Mouse (Mus musculus) spleen, adult 2 months (tissue): ENCODE results near the gene Gm29427. TPM values are rescaled to one million over a fixed set of nuclear protein-coding genes. Genes with fewer than 3 reads are reported as not detected.

Source experiments
- DNase-seq, 2 experiments: peaks; one replicate each; pipeline versions ENCODE4 v3.0.0 to v3.0.0-alpha.2; 2012 to 2021; ENCODE audit warnings: low spot score in 2 of 2, low read depth in 1 of 2
- H3K27ac ChIP-seq: fragments of 200-500 bp; 2 replicates; pipeline ENCODE4 v1.5.1; 2012; ENCODE audit warnings: low read length, inconsistent platforms; ENCODE audit not compliant: insufficient read depth
- H3K27me3 ChIP-seq: fragments of 200-500 bp; 2 replicates; pipeline ENCODE4 v1.6.1; 2012; ENCODE audit warnings: mild to moderate bottlenecking, moderate library complexity, low read length, inconsistent platforms; ENCODE audit not compliant: control insufficient read depth, insufficient read depth
- H3K36me3 ChIP-seq: fragments of 200-500 bp; 2 replicates; pipeline ENCODE4 v1.6.1; 2012; ENCODE audit warnings: mild to moderate bottlenecking, low read length, inconsistent platforms; ENCODE audit not compliant: control insufficient read depth, insufficient read depth
- H3K4me1 ChIP-seq: fragments of 200-500 bp; 2 replicates; pipeline ENCODE4 v1.6.1; 2011; ENCODE audit warnings: inconsistent platforms; ENCODE audit not compliant: control insufficient read depth, insufficient read depth, insufficient read length
- H3K4me3 ChIP-seq: fragments of 200-500 bp; 2 replicates; pipeline ENCODE4 v1.5.1; 2011; ENCODE audit warnings: mild to moderate bottlenecking, inconsistent platforms; ENCODE audit not compliant: insufficient read depth, insufficient read length; ENCODE audit errors: extremely low read depth
- CTCF ChIP-seq: fragments of 200-500 bp; IDR thresholded peaks from 2 replicates; pipeline ENCODE4 v1.5.1; 2011; ENCODE audit warnings: mild to moderate bottlenecking, inconsistent platforms; ENCODE audit not compliant: insufficient read depth, insufficient read length, insufficient replicate concordance; ENCODE audit errors: extremely low read depth
- POLR2A ChIP-seq: fragments of 200-500 bp; IDR thresholded peaks from 2 replicates; pipeline ENCODE4 v1.6.1; 2011; ENCODE audit warnings: low read depth, low read length, inconsistent platforms
- WGBS: fragments of 180-500 bp; shearing (Covaris S2); methylation state at CpG from one replicate; pipeline ENCODE4 v1.1.7; 2018; 5-methylcytosine and 5-hydroxymethylcytosine counted together
- polyA plus RNA-seq: library from polyadenylated mRNA; depleted of rRNA; stranded (reverse); fragments of >200 nt; gene quantifications from 2 replicates; pipeline ENCODE4 v1.2.3, GENCODE M21; 2012

Gene Gm29427
- polyA plus RNA-seq, 1 experiment: not detected

- Histone ChIP-seq H3K27me3 (no peaks in the 10 kb centered on the region), H3K4me1 (no peaks in the 10 kb centered on the region), H3K4me3 (no peak overlapping the region), H3K27ac (no peak overlapping the region), H3K36me3 (no peaks in the 10 kb centered on the region)
- TF ChIP-seq POLR2A (no peak), CTCF (no peak)
- DNase-seq: no peak
- WGBS: 93% methylated on average over 5 of the region's 5 CpGs
Observed at GRCm38 (mm10) chr1:130744961-130745360, 29.4 kb upstream of the Gm29427 start.

- no peak for TF ChIP-seq CTCF
- TF ChIP-seq POLR2A: no peak
- WGBS: 69% methylated on average over 2 of the region's 2 CpGs
- no peak overlapping the region for H3K27ac ChIP-seq
- H3K4me3 ChIP-seq: no peak overlapping the region
- DNase-seq: no peak
- H3K4me1 ChIP-seq: no peaks in the 10 kb centered on the region
- H3K27me3 ChIP-seq: no peaks in the 10 kb centered on the region
- H3K36me3 ChIP-seq: no peaks in the 10 kb centered on the region
Observed at GRCm38 (mm10) chr1:130744217-130744616, 28.6 kb upstream of the Gm29427 start.

GRCm38 (mm10) chr1:130743775-130744174 is 28.2 kb upstream of the Gm29427 start:
- Histone ChIP-seq H3K27me3 (no peaks in the 10 kb centered on the region), H3K4me1 (no peaks in the 10 kb centered on the region), H3K36me3 (no peaks in the 10 kb centered on the region), H3K4me3 (no peak overlapping the region), H3K27ac (no peak overlapping the region)
- no peak for DNase-seq
- TF ChIP-seq CTCF (no peak), POLR2A (no peak)
- 50% methylated on average over 1 of the region's 1 CpGs for WGBS

GRCm38 (mm10) chr1:130742201-130742600 is 26.6 kb upstream of the Gm29427 start:
- DNase-seq: no peak
- Histone ChIP-seq H3K36me3 (no peaks in the 10 kb centered on the region), H3K27me3 (no peaks in the 10 kb centered on the region), H3K4me1 (no peaks in the 10 kb centered on the region), H3K27ac (no peak overlapping the region), H3K4me3 (no peak overlapping the region)
- TF ChIP-seq POLR2A: no peak
- no peak for TF ChIP-seq CTCF
- WGBS: 94% methylated on average over 7 of the region's 7 CpGs

GRCm38 (mm10) chr1:130740781-130741720 is 25.5 kb upstream of the Gm29427 start:
- Histone ChIP-seq H3K36me3 (no peaks in the 10 kb centered on the region), H3K4me3 (no peak overlapping the region), H3K27ac (peak overlapping the region; percentile 45), H3K4me1 (no peaks in the 10 kb centered on the region), H3K27me3 (no peaks in the 10 kb centered on the region)
- WGBS: 34% methylated on average over 15 of the region's 15 CpGs
- TF ChIP-seq POLR2A (no peak), CTCF (no peak)
- DNase-seq: no peak

GRCm38 (mm10) chr1:130740227-130740648 is 24.6 kb upstream of the Gm29427 start:
- Histone ChIP-seq H3K27me3 (no peaks in the 10 kb centered on the region), H3K36me3 (no peaks in the 10 kb centered on the region), H3K27ac (peak overlapping the region; percentile 20; the same call in 1 of the 2 replicates), H3K4me1 (no peaks in the 10 kb centered on the region), H3K4me3 (no peak overlapping the region)
- TF ChIP-seq CTCF (no peak), POLR2A (no peak)
- no peak for DNase-seq
- WGBS: 73% methylated on average over 4 of the region's 4 CpGs

- 78% methylated on average over 3 of the region's 3 CpGs for WGBS
- no peaks in the 10 kb centered on the region for H3K27me3 ChIP-seq
- H3K4me3 ChIP-seq: no peak overlapping the region
- TF ChIP-seq CTCF: no peak
- TF ChIP-seq POLR2A: no peak
- H3K27ac ChIP-seq: no peak overlapping the region
- no peak for DNase-seq
- H3K4me1 ChIP-seq: no peaks in the 10 kb centered on the region
- no peaks in the 10 kb centered on the region for H3K36me3 ChIP-seq
Observed at GRCm38 (mm10) chr1:130739636-130740035, 24.0 kb upstream of the Gm29427 start.
